Mouse (Mus musculus) frontal cortex, postnatal 14 days (tissue): ENCODE data around the gene Pygm.

Source experiments
- DNase-seq, 2 experiments: peaks; one replicate each; pipeline ENCODE4 v3.0.0; 2022; ENCODE audit warnings: low spot score in 2 of 2

Gene Pygm

DNA sequence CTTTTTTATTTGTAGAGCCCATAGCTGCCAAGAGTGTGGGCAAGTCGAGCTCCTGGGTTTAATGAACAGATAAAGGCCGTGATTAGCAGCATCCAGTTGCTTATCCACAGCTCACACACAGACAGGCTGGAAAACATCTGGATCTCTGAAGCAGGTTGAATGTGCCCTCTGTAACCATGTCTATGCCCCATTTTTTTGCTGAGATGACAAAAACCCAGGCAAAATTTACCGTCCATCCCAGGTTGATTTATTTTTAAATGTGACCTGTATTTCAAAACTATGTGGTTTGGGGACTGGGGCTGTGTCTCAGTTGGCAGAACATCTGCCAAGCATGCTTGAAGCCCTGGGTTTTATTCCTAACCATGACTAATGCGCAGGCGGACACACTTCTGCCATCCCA, 25.0 kb downstream of the Pygm start:
- no peak for DNase-seq

DNA sequence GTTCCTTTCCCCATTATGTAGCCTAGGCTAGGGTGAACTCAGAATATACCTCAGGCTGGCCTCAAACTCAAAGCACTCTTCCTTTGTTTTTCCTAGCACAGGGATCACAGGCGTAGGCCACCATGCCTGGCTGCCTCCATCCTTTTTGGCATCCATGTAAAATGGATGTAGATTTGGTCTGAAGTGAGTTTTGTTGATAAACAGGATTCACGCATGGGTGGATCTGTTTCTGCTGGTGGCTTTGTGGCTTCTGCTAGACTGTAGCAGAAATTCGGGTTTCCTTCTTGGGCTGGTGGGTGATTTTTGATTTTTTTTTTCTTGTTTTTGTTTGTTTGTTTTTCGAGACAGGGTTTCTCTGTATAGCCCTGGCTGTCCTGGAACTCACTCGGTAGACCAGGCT, 25.7 kb downstream of the Pygm start:
- DNase-seq: no peak

DNA sequence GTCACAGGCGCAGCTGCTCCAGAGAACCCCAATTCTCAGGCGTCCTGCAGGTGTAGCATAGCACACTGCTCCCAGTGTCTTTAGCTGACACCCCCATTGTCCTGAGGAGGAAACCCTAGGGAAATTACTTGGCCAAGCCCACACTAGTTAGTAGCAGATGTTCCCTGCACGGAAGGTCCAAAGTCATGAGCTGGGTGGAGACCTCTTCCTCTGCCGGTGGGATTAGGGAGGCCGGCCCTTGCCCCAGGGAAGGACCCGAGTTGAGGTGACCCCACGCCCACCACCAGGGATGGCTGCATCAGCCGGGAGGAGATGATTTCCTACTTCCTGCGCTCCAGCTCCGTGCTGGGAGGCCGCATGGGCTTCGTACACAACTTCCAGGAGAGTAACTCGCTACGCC, 28.6 kb downstream of the Pygm start:
- no peak for DNase-seq

DNA sequence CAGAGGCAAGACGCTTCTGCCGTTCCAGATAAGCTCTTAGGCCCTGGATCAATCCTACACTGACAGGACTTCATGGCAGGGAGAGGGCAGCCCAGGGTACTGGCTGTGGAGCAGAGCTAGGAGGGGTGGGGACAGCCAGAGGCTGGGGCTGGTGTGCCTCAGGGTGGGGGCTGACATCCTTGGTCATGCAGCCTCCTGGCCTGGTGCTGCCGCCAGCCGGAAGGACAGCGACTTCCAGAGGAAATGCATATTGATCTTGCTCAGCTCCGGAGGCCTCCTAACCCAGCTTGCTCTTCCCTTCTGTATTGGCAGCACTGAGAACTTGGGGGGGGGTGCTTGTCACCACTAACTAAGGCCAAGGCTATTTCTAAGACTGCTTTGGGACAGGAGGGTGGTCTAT, 31.3 kb downstream of the Pygm start:
- no peak for DNase-seq

DNA sequence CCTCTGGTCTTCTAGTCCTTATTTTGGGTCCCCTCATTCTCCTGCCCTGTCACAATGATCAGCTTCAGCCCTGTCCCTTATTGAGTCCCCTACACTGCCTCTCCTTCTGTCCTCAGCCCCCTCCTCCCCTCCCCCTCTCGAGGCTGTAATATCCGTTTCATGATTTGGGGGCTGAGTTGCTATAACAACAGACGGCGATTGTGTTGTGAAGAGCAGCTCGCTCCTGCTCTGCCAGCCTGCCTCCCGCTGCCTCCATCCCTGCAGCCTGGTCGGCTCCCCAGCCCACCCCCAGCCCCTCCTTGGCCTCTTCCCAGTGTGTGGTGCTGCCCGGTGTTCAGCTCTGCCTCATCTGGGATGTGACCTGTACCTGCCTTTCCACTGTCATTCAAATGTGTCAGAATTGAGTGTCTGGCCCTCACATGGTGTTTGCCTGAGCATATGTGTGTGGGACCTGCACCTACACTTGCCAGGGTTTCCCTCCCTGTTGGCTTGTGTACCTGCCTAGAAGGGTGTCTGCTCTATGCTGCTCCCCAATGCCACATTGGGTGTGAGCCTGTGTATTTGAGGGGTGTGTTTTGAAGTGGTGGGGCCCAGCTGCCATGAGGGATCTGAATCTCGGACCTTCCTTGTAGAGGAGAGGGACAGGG, 32.0 kb downstream of the Pygm start:
- DNase-seq: no peak

DNA sequence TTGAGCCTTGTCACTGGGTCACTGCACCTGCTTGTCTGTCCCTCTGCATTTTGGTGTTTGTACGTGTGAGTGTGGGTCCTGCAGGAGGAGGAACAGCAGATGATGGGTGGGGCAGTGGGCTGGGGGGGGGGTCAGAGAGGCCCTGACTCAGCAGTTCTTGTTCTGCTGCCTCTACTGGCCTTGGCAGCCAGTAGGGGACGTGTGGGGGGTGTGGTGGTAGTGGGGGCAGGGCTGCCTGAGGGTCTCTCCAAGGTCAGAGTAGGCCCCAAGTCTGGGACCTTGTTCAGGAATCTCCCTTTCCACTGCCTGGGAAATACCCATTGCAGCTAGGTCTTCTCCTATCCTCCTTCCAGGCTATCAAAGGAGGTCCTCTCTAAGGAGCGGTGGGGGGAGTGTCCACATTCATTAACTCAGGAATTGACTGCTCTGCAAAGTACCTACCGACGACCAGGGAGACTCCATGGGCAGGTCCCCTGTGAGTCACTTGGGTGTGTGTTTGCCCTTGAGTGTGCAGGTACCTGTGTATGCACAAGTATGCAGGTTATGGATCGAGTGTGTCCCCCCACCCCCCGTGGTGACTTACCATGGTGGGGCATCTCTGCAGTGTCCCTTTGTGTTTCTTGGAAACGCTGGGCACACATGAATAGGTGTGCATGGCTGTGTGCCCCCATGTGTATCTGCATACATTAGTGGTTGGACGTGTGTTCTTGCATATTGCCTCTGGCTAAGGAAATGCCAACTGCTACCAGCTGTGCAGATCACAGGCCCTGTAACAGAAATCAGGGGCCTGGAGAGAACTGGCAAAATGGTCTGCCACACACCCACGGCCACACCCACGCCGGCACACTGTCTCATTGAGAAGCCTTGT, 32.9 kb downstream of the Pygm start:
- no peak for DNase-seq

DNA sequence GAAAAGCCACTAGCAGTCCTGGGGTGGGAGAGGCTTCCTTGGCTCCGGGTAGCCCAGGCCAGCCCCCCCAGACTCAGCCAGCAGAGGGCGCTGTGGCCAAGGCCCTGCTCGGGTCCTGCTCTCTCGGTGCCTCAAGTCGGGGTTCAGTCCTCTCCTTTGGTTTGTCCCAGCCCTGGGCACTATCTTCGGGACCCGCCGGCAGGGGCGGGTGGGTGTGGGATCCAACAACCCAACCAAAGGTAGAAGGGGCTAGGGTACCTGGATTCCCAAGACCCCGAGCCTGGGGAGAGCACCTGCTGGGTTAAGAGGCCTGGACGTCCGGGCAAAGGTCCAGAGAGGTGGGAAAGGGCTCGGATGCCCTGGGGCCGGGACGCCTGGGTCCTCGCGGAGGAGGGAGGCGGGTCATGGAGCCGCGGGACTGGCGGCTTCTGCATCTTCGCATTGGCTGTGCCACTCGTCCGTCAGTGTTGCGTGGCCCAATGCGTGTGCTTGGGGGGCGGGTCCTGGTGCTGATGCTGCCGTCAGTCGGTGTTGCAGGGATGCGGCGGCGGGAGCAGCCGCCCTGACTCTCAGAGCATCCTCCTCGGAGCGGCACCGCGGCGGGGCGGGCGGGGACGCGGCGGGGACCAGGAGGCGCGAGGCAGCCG, 34.2 kb downstream of the Pygm start, which contains the start of gene Nrxn2:
TSS of gene Nrxn2 (plus strand) at position 499 of the 647 bp plus-strand sequence.
- peak; percentile 87 to 93 for DNase-seq

DNA sequence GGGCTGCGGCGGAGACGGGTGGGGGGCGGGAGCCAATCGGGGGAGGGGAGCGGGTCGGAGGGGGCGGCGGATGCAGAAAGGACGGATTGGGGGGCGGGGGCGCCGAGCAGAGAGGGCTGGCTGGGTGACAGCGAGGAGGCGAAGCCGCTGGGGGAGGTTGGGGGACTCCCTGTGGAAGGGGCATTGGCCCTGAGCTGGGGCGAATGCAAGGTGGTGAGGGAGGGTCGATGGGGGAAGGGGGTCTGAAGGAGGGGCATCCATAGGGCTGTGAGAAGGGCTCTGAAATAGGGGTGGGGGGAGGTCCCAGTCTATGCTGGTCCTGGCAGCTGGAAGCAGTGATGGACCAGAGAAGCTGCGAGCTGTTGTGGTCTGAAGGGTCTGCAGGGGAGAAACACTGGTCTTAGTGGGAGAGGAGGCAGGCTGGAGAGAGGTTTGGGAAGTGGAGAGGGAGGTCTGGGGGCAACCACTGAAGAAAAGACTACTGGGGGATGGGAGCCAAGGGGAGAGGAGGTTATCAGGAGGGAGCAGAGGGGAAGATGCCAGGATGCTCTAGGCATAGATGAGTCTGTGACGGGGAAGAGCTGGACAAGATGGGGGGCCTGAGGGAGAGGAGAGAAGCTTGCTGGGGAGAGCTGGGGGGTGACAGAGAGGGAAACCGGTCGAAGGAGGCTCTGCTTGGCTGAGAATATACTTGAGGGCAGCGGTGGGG, 34.9 kb downstream of the Pygm start:
- DNase-seq: no peak

DNA sequence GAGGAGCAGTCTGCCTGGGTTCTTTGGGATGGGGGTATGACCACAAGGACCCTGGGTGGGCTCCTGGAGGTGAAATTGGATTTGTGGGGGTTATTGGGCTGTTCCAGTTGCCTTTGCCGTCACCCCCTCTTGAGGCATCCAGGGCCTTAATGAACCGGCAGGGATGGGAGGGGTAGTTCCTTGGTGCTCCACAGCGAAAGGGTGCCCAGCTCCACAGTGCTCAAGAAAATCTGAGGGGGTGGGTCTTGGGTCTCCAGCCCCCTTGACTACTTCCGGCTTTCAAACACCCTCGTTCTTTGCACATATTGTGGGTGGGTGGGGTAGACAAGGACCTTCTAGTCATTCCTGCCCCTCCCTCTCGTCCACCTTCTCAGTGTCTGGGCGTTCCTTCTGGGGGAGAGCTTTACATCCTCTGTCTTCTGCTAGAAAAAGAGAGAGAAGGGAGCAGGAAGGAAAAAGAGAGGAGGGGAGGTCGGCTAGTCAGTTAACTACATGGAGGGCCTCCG, 35.7 kb downstream of the Pygm start:
- DNase-seq: no peak

DNA sequence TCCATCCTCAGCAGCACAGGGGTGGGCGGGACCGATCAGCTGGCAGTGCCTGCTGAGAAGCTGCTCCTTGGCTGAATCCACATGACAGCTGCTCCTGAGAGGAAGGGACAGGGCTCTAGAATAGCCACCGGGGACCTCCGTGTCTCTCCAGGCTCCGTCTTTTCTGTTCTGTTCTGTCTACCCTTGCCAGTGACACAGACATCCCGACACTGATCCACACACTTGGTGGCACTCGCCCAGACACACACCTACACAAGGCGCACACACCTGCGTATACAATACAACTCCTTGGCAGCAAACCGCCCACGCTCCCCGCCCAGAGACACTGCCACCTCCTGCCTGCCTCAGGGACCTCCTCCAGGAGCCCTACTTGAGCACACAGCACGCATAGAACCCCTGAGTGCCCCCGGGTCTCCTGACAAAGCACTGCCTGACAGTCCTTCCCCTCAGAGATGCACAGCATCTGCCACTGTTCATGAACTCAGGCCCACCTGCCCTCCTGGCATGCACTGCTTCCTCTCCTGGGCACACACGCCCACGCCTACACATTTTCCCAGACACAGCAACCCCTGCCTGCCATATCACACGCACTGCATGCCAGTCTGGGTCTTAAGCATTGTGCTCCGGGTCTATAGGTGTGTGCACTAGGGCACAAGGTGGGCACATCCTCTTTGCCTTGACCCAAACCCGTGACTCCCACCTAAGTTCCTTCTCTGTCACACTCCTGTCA, 36.4 kb downstream of the Pygm start:
- no peak for DNase-seq

DNA sequence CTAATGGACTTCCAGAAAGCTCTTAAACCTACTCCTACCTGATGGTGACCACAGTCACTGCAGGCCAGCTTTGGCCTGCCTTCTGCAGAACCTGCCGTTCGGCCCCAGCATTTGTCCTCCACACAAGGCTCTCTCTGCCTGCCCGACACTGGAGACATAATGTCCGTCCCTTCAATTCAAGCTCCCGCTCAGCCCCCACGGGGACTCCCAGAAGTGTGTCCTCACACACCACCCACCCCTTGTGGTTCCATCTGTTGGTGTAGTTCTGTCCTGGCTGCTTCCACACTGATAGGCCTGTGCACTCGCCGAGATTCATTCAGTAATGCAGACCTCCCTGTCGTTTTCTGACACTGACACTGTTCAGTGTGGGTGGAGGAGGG, 37.0 kb downstream of the Pygm start:
- DNase-seq: no peak

DNA sequence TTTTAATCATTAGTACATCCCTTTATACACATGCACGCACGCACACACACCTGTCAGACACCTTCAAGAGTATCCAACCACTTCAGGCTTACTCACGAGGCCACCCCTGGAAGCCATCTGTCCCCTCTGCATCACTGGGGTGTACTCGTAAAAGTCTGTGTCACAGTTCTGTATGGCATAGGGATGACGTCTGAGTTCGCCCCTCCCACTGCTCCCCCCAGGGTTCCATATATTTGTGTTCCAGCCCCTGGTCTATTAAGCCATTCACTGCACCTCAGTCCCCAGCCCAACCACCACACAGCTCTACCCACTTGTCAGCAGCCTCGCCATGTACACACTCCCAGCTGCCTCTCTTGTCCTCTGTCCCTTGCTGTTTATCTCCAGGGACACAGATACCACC, 37.8 kb downstream of the Pygm start:
- DNase-seq: no peak

DNA sequence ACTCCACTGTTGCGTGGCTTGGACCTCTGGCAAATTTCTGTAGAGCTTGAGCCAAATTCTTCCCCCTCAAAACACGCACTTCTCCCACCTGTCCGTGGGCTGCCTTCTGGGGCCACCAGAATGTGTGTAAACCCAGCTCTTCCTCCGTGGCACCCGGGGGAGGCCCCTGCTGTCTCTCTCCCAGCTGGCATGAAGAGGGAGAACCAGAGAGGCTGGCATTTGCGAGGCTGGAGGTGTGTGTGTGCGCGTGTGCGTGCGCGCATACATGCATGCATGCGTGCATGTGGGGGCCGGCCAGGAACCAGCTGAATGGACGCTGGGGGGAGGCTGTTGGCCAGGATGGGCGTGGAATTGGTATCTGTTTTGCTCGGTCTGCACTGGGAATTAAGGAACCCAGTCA, 39.0 kb downstream of the Pygm start:
- DNase-seq: no peak

DNA sequence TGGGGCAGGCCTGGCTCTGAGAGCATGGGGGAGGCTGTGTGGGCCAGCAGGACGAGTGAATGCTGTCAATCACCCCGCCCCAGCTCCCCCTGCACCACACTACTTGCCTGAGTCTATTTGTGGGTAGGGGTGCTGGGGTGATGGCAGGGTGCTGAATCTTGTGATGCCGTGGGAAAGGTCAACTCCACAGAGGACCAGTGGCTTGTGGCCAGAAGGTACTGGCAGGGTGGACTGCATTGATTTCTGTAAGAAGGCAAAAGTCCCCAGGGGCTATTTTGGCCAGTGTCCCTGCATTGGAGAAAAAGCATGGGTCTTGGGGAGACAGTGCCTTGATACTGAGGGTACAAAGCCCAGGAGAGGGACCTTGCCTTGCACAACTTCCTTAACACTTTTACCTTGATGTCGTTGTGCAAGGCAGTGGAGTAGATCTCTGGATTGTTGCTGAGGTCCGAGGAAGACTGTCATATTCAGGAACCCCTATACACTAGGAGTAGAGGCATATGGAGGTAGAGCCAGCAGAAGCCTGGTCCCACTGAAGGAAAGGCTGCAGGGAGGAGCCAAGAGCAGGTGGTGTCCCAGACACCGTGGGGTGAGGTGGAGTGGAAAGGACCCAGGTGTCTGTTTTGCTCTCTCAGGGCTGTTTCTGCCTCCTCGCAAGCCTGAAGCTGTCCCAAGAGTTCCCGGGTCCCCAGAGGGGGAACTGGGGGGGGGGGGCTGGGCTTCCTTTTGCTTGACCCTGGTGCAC, 40.1 kb downstream of the Pygm start:
- no peak for DNase-seq

DNA sequence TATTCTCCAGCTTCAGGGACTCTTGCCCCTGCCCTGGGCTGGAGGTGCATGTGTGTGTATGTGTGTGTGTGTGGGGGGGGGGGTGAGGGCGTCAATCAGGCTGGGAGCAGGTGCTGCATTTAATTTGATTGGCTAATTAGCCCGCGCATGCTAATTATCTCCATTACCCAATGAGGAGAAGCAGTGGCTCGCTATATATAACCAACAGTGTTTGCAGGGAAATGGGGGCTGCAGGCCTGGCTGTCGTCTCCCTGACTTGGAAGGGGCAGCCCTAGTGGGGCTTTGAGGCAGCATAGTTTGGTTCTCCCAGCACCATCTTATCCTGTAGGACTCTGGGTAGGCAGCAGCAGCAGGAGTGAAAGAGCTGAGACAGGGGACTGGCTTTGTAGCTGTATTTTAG, 41.4 kb downstream of the Pygm start:
- DNase-seq: no peak

DNA sequence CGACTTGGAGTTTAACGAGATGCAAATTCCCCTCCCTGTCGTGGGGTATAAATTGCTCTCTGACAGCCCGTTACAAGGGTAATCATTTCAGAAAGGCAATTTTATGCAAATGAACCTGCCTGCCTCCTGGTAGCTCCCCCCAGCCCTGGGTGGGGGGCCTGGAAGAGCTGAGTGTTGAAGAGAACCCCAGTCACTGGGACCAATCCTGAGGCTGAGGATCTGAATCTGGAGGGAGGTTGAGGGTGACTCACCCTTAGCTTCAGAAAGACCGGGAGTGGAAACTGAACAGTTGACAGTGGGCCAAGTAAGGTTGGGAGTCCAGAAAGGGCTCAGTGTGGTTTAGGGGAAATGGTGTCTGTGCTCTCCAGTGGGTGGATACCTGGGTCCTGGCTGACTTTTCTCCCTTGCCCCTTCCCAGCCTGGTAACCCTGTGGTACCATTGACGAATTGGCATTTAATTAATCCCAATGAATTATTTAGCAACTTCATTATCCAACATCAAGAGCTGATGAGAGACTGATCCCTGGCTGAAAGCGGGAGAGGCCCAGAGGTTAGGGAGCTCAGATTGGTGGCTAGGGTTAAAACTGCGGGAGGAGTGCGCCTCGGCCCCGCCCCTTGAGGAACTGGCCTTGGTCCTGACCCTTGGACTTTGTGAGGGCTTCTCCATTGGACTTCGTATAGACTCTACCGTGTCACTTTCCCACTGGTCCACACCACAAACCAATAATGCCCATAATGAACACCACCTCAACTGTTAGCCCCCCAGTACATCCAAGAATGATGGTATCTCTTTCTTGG, 42.7 kb downstream of the Pygm start:
- DNase-seq: no peak

DNA sequence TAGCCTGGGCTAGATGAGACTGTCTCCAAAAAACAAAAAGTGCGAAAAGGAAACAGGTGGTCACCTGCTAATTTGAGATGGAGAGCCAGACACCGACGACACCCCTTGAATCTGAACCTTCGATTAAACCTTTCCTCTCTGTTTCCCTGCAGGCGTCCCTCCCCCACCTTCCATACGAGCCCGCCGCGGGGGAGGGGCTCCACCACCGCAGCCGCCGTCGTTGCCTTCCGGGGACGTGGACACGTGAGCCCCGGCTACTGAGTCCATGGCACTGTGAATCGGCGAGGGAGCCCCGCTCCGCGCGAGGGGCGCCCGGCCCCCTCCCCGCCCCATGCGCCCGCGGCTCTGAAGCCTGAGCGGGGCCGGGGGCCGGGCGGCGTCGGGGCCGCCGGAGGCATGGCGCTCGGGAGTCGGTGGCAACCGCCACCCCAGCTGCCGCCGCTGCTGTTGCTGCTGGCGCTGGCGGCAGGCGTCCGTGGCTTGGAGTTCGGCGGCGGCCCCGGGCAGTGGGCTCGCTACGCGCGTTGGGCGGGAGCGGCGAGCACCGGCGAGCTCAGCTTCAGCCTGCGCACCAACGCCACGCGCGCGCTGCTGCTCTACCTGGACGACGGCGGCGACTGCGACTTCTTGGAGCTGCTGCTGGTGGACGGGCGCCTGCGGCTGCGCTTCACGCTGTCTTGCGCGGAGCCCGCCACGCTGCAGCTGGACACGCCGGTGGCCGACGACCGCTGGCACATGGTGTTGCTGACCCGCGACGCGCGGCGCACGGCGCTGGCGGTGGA, 43.6 kb downstream of the Pygm start:
- DNase-seq: no peak

DNA sequence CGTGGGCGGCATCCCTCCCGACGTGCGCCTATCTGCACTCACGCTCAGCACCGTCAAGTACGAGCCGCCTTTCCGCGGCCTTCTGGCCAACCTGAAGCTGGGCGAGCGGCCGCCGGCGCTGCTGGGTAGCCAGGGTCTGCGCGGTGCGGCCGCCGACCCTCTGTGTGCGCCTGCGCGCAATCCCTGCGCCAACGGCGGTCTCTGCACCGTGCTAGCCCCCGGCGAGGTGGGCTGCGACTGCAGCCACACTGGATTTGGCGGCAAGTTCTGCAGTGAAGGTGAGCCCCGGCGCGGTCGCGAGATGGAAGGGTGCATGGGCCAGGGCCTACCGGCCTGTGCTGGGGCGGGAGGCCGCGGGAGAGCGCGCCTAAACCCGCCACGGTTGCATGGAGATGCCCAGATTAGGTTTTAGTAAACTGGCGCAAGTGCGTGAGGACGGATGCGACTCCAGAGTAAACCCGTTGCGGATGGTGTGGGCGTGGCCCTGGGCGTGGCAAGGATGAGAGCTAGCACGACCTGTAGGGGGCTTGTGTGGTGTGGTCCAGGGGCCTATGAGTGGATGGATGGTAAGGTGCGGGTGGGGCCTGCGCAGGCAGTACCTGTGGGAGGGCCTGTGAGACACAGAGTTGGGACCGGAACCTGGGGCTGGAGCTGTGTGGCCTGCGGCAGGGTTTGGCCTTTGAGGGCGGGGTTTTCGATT, 44.5 kb downstream of the Pygm start:
- DNase-seq: no peak
